Mouse (Mus musculus) ES-Bruce4 (cell line): ENCODE measurements at regions not wholly inside any gene's neighbourhood (a gene's known extent, or its start where the extent isn't known, plus 50 kb on each side); places are given as distances from the start of the nearest gene placed in this dataset.

Experiments
- CTCF ChIP-seq: IDR thresholded peaks from one replicate; pipeline ENCODE4 v1.8.1; 2011; ENCODE audit warnings: low read depth, low read length
- EP300 ChIP-seq: IDR thresholded peaks from 2 replicates; pipeline ENCODE4 v1.6.1; 2011; ENCODE audit warnings: low read depth, low read length; ENCODE audit not compliant: insufficient read depth
- POLR2A ChIP-seq: IDR thresholded peaks from one replicate; pipeline ENCODE4 v1.8.1; 2011; ENCODE audit warnings: low read length; ENCODE audit not compliant: insufficient read depth

- TF ChIP-seq CTCF (no peak), EP300 (no peak), POLR2A (no peak)
These were observed 83.4 kb upstream of the Krr1 start for GRCm38 (mm10) chr10:111889111-111889510.
